Mouse (Mus musculus): ENCODE measurements at regions not wholly inside any gene's neighbourhood (a gene's known extent, or its start where the extent isn't known, plus 50 kb on each side); places are given as distances from the start of the nearest gene placed in this dataset.
A peak's percentile ranks its signal among the peaks of the same experiment; 100 is the strongest.

- DNase-seq, result no peak
Observed at GRCm38 (mm10) chr9:67165486-67165885, 116.3 kb upstream of the Tpm1 start.

DNA sequence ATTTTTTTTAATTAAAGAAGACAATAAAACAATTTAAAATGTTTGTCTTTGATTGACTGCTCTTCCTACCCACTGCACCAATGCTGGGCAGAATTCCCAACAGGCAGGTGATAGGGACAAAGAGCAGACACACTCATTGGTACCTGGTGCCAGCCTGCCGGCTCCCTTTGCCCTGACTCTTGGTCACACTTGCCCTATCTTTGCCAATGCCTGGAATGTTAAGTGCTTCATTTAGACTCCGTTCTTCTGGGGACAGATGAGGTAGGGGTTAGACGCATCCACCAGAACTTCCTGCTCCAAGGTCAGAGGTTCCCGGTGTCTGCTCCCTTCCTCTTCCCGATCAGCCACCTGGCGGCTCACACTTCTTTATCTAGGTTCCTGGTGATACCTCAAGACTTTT is 114.5 kb upstream of the Tpm1 start:
- no peak for DNase-seq

DNA sequence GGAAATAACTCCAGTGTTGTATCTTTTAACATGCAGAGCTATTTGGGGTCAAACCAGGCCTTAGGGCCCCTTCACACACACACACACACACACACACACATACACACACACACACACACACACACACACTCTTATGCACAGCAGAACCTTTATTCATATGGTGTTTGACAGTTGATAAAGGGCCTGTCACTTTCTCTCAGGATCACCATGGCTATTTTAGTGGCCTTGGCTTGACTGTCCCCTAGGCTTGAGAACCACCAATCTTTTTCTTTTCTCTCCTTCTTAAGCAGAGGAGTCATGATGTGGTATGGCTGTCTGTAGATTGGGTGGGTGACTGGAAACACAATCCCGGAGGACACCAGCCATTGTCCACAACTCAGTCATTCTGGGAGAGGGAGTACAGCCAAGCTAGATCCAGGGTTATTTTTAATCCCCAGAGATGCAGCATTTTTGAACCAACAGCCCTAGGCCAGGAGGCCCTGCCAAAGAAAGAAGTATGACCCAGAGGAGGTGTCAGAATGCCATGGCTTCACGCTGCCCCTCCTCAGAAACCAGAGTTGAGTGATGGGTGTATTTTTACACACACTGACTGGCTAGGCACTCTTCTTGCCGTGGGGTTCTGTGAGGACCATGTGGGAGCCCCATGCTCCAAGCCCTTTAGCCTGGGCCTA is 111.7 kb upstream of the Tpm1 start:
- no peak for DNase-seq

DNA sequence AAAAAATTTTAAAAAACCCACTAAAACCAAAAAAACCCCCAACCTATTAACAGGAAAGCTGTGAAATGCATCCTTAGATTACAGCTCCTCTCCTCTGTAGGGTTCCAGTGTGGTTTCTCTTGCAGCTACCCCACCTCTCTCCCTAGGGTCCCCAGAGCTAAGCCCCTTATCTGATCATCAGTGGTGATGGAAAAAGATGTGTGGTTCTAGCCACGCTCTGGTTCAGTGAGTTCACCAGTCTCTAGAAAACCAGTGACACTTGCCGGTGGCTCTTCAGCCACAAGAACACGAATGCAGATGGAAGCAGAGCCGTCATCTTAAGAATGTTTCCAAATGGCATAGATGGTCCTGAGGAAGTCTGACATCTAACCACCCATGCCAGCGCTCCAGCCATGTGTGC is 111.1 kb upstream of the Tpm1 start:
- no peak for DNase-seq

DNA sequence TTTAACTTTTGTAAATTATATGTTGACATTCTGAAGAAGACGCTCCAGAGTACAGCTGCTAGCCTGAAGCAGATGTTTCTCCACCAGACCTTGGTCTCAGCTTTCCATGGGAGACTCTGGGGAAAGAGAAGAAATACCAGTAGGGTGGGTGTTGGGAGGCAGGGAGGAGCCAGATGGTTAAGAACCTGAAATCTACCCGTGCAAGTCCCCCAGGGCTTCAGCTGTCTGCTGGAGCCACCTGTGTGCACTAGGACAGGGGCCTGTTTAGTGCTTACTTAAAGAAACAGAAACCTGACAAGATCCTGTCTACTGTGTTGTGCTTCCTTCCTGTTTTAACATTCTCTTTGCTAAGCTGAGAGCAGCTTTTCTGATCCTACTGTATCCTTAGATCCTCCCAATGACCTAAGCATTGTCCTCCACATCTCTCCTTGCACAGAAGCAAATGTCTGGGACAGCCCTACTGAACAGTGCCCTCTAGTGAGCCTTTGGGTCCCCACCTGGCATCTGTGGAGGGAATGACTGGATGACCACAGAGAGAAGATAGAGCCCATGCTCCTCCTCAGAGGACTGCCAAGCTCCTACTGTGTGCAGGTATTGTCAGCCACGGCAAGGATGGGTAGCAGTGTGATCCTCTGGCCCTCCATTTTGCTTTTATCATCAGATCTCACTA is 107.5 kb upstream of the Tpm1 start:
- DNase-seq, result peak; percentile 40

- no peak for DNase-seq
Observed at GRCm38 (mm10) chr9:67154062-67154461, 104.9 kb upstream of the Tpm1 start.

DNA sequence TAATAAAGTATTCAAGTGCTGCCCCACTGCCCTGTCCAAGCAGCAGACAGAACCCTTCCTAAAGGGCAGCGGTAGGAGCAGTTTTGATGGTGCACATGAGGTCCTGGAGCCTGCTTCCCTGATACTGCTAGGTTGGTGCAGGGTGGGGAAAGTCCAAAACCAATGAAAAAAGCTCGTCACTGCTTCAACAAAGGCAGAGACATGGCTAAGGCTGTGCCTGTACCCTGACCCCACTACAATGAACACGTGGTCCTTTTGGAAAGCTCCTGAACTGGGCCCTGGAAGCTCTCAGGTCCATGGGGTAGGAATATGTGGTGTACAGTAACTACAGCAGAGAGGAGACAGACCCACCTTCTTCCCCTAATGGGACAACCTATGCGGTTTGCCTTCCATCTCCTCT is 104.1 kb upstream of the Tpm1 start:
- no peak for DNase-seq

- no peak for DNase-seq
Observed at GRCm38 (mm10) chr9:67147656-67148055, 98.5 kb upstream of the Tpm1 start.

GRCm38 (mm10) chr9:67145392-67145791 is 96.2 kb upstream of the Tpm1 start:
- no peak for DNase-seq

GRCm38 (mm10) chr9:67144511-67144910 is 95.3 kb upstream of the Tpm1 start:
- DNase-seq, result no peak

DNA sequence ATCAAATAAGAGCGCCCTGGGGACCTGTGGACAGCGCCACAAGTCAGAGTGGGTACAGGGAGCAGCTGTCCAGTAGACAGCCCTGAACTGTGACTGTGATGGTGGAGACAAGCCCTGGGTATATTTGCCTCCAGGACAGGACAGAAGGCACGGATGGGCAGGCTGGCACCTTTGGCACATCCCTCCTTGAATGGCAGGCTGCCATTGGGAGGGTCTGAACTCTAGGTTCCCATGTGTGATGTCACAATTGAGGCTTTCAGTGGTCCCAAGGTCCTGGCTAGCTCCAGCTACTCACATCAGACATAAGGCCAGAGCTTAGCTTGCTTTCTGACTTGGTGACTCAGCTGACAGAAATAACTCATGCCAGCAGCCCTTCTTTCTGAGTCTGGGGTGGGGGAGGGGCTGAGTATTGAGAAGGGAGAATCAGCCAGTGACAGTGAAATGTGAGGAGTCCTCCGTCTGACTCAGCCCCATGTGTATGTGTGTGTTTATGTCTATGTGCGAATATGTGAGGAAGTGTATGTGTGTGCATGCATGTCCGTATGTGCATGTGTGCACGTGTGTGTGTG is 91.2 kb upstream of the Tpm1 start:
- no peak for DNase-seq

- no peak for DNase-seq
Observed at GRCm38 (mm10) chr9:67137681-67138080, 88.5 kb upstream of the Tpm1 start.

DNA sequence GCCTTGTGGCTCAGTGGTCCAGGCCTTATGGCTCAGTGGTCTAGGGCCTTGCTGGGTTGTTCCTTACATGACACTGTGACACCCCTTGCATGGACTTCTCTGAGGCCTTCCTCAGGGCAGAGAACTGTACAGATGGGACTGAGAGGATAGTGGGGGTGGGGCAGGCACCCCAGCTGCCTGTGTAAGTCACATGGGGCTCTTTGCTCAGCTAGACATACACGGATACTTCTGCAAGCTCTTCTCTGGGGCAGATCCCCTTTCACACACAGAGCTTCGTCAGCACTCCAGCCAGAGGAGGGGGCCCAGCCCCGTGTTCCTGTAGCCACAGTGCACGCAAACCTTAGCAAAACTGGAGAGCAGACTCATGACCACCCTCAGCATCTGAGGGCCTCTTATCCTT is 87.9 kb upstream of the Tpm1 start:
- no peak for DNase-seq

- DNase-seq, result no peak
Observed at GRCm38 (mm10) chr9:67136166-67136565, 87.0 kb upstream of the Tpm1 start.

GRCm38 (mm10) chr9:67134378-67134777 is 85.2 kb upstream of the Tpm1 start:
- DNase-seq, result no peak

- no peak for DNase-seq
Observed at GRCm38 (mm10) chr9:67132370-67132769, 83.2 kb upstream of the Tpm1 start.

- no peak for DNase-seq
Observed at GRCm38 (mm10) chr9:67130730-67131440, 81.7 kb upstream of the Tpm1 start.

- no peak for DNase-seq
Observed at GRCm38 (mm10) chr9:67129891-67130290, 80.7 kb upstream of the Tpm1 start.

GRCm38 (mm10) chr9:67129095-67129494 is 79.9 kb upstream of the Tpm1 start:
- DNase-seq, result no peak

DNA sequence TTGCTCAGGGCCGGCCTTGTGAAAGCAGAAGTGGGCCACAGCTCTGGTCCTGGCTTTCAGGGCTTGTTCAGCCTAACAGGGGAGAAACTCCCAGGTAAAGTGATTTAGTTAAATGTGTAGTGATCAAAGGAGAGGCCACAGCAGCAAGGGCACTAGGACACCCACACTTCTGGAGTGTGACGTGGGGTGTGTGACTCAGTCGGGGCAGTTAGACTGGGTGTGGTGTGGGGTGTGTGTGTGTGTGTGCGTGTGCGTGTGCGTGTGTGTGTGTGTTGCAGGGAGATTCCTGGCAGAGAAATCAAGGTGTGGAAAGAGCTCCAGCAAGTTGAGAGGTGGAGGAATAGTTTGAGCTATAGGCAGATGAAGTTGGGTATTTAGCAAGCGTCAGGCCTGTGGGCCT is 72.5 kb upstream of the Tpm1 start:
- no peak for DNase-seq

- no peak for DNase-seq
Observed at GRCm38 (mm10) chr9:67118880-67119644, 69.9 kb upstream of the Tpm1 start.

DNA sequence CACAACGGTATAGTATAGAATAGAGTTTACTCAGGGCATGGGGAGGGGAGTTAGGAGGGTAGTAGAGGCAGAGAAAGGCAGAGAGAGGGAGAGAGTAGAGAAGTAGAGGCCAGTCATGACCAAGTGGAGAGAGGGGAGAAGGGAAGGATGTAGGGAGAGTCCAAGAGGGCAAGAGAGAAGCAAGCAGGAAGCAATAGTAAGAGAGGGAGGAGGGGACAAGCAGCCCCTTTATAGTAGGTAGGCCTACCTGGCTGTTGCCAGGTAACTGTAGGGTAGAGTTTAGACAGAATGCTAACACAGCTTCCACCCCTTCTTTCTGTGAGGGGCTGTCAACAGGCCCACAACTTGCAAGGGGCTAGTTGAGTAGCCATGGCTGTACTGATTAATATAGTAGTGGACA is 69.2 kb upstream of the Tpm1 start:
- DNase-seq, result no peak

DNA sequence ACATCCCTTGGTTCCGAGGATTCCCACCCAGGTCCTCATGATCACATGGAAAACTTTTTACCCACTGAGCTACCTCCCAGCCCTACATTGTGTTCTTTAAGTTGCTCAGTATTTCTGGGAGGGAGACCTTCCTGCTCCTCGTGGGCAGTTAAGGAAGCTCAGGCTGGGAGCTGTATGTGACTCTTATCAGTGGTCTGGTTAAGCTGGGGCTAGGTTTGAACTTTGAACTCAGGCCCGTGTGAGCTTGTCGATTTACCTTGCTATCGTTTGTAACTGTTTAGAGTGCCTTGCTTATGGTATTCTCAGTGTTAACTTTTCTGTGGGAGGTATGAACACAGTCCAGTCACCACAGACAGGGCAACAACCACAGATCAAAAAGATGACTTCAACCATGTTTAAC is 68.4 kb upstream of the Tpm1 start:
- DNase-seq, result no peak
